Comparison of ENCODE assay signal across 23 mouse cellular contexts in genomic region chr4:118080481-118080880, GRCm38 (mm10). TPM values are rescaled to one million over a fixed set of nuclear protein-coding genes. Genes with fewer than 3 reads are reported as not detected.
DNase-seq lines count a peak whose midpoint lies in the region; ATAC-seq and TF ChIP-seq lines count a peak whose summit lies in the region.
"Had no signal": no experiment of that assay in that cellular context is flagged by ENCODE, and none has a peak within 500 bp of the region (broad histone marks: within the 10 kb centered on the region; RNA-seq: fewer than 3 reads in every experiment).

No protein-coding gene starts in this region.

- TF ChIP-seq CTCF in heart, adult 2 months (IDR thresholded peaks at IDR 0.05) = no peak
- TF ChIP-seq CTCF in G1E (IDR thresholded peaks at IDR 0.05; ENCODE audit: low read depth, low read length) = no peak

- no peak overlapping the region for H3K4me3 ChIP-seq in embryonic facial prominence, embryonic 14.5 days (ENCODE audit: low read depth, low read length)
- H3K4me3 ChIP-seq in embryonic facial prominence, embryonic 10.5 days = no peak overlapping the region
- H3K4me3 ChIP-seq in heart, embryonic 11.5 days (ENCODE audit: low read depth, low read length) = no peak overlapping the region
- no peak overlapping the region for H3K4me3 ChIP-seq in heart, adult 2 months
- peak overlapping the region; percentile 8; the same call in 1 of the 2 replicates for H3K4me3 ChIP-seq in G1E (ENCODE audit: low read depth, low read length)
- H3K4me3 ChIP-seq in liver, embryonic 13.5 days (replicated peaks) = no peak overlapping the region
- H3K4me3 ChIP-seq in hindbrain, embryonic 13.5 days = no peak overlapping the region
- H3K4me3 ChIP-seq: forebrain, embryonic 12.5 days; limb, embryonic 10.5 days; myocyte; neural tube, embryonic 13.5 days had no signal

- no peaks in the 10 kb centered on the region for H3K79me2 ChIP-seq in heart, adult 2 months (replicated peaks; ENCODE audit: control insufficient read depth, insufficient read depth, low read length)

- ATAC-seq in embryonic facial prominence, embryonic 14.5 days (ENCODE audit: low read depth) = no peak
- ATAC-seq in heart, embryonic 11.5 days (replicated peaks; ENCODE audit: insufficient number of reproducible peaks, low FRiP score, low TSS enrichment) = no peak
- no peak for ATAC-seq in G1E (ENCODE audit: extremely low read depth, insufficient number of reproducible peaks, low FRiP score, poor library complexity, severe bottlenecking)
- peak; percentile 35 for ATAC-seq in liver, embryonic 13.5 days (ENCODE audit: low read depth)
- no peak for ATAC-seq in hindbrain, embryonic 13.5 days (ENCODE audit: low FRiP score)
- ATAC-seq: inflammation-experienced regulatory T-cells, adult 6 months; lung, postnatal 0 days; midbrain, embryonic 16.5 days had no signal

- TF ChIP-seq EP300 in heart, adult 2 months (IDR thresholded peaks at IDR 0.05; ENCODE audit: insufficient read depth, low read depth, low read length) = no peak

- H3K27ac ChIP-seq in embryonic facial prominence, embryonic 14.5 days (replicated peaks; ENCODE audit: low read depth, low read length) = no peak overlapping the region
- no peak overlapping the region; the same call in 1 of the 2 replicates for H3K27ac ChIP-seq in embryonic facial prominence, embryonic 10.5 days (replicated peaks)
- no peak overlapping the region; the same call in 1 of the 2 replicates for H3K27ac ChIP-seq in heart, embryonic 11.5 days (ENCODE audit: low read depth, low read length)
- no peak overlapping the region for H3K27ac ChIP-seq in heart, adult 2 months
- H3K27ac ChIP-seq in liver, embryonic 13.5 days = peak overlapping the region; percentile 98
- H3K27ac ChIP-seq in hindbrain, embryonic 13.5 days = no peak overlapping the region
- H3K27ac ChIP-seq: forebrain, embryonic 12.5 days; hindbrain, embryonic 14.5 days; limb, embryonic 10.5 days; macrophage; neural tube, embryonic 13.5 days had no signal

- H3K9me3 ChIP-seq in embryonic facial prominence, embryonic 14.5 days (ENCODE audit: control insufficient read depth, low read length) = no peaks in the 10 kb centered on the region
- H3K9me3 ChIP-seq in embryonic facial prominence, embryonic 10.5 days = no peaks in the 10 kb centered on the region
- no peaks in the 10 kb centered on the region for H3K9me3 ChIP-seq in heart, embryonic 11.5 days (replicated peaks; ENCODE audit: control insufficient read depth, low read length)
- no peaks in the 10 kb centered on the region for H3K9me3 ChIP-seq in G1E (replicated peaks)
- H3K9me3 ChIP-seq in liver, embryonic 13.5 days (replicated peaks) = no peaks in the 10 kb centered on the region
- no peaks in the 10 kb centered on the region; the same call in 1 of the 2 replicates for H3K9me3 ChIP-seq in hindbrain, embryonic 13.5 days
- H3K9me3 ChIP-seq: forebrain, embryonic 12.5 days; limb, embryonic 10.5 days; neural tube, embryonic 13.5 days had no signal

- no peaks in the 10 kb centered on the region for H3K36me3 ChIP-seq in embryonic facial prominence, embryonic 14.5 days (ENCODE audit: control insufficient read depth, insufficient read depth, low read length)
- peaks cover 12% of the 10 kb centered on the region for H3K36me3 ChIP-seq in embryonic facial prominence, embryonic 10.5 days (replicated peaks)
- H3K36me3 ChIP-seq in heart, embryonic 11.5 days (ENCODE audit: control insufficient read depth, insufficient read depth, low read length) = no peaks in the 10 kb centered on the region
- H3K36me3 ChIP-seq in heart, adult 2 months (ENCODE audit: control insufficient read depth, insufficient read depth, low read length) = no peaks in the 10 kb centered on the region
- H3K36me3 ChIP-seq in G1E (replicated peaks) = peaks cover 45% of the 10 kb centered on the region
- no peaks in the 10 kb centered on the region for H3K36me3 ChIP-seq in liver, embryonic 13.5 days
- no peaks in the 10 kb centered on the region for H3K36me3 ChIP-seq in hindbrain, embryonic 13.5 days
- H3K36me3 ChIP-seq: forebrain, embryonic 12.5 days; limb, embryonic 10.5 days; neural tube, embryonic 13.5 days had no signal

- H3K9ac ChIP-seq in embryonic facial prominence, embryonic 14.5 days (ENCODE audit: low read depth, low read length) = no peak overlapping the region
- H3K9ac ChIP-seq in heart, embryonic 11.5 days (ENCODE audit: low read depth, low read length) = peak overlapping the region; percentile 8; the same call in 1 of the 2 replicates
- H3K9ac ChIP-seq in heart, adult 2 months (ENCODE audit: low read depth, low read length) = no peak overlapping the region
- peak overlapping the region; percentile 69 for H3K9ac ChIP-seq in liver, embryonic 13.5 days
- no peak overlapping the region for H3K9ac ChIP-seq in hindbrain, embryonic 13.5 days
- H3K9ac ChIP-seq: forebrain, embryonic 12.5 days; hindbrain, embryonic 14.5 days; neural tube, embryonic 13.5 days had no signal

- no peaks in the 10 kb centered on the region for H3K27me3 ChIP-seq in embryonic facial prominence, embryonic 14.5 days (replicated peaks; ENCODE audit: control insufficient read depth, insufficient read depth, low read length)
- no peaks in the 10 kb centered on the region for H3K27me3 ChIP-seq in embryonic facial prominence, embryonic 10.5 days (replicated peaks; ENCODE audit: low read depth, poor library complexity, severe bottlenecking)
- H3K27me3 ChIP-seq in heart, embryonic 11.5 days (ENCODE audit: control insufficient read depth, insufficient read depth, low read length) = no peaks in the 10 kb centered on the region
- no peaks in the 10 kb centered on the region for H3K27me3 ChIP-seq in heart, adult 2 months (ENCODE audit: control insufficient read depth, insufficient read depth, low read length)
- no peaks in the 10 kb centered on the region for H3K27me3 ChIP-seq in G1E (ENCODE audit: insufficient read depth, low read length)
- no peaks in the 10 kb centered on the region for H3K27me3 ChIP-seq in liver, embryonic 13.5 days
- H3K27me3 ChIP-seq in hindbrain, embryonic 13.5 days = no peaks in the 10 kb centered on the region
- H3K27me3 ChIP-seq: forebrain, embryonic 12.5 days; neural tube, embryonic 13.5 days had no signal

- H3K4me2 ChIP-seq in embryonic facial prominence, embryonic 14.5 days (ENCODE audit: low read depth, low read length) = no peak overlapping the region
- peak overlapping the region; percentile 5; the same call in 1 of the 2 replicates for H3K4me2 ChIP-seq in heart, embryonic 11.5 days
- H3K4me2 ChIP-seq in liver, embryonic 13.5 days = peak overlapping the region; percentile 73
- no peak overlapping the region for H3K4me2 ChIP-seq in hindbrain, embryonic 13.5 days
- H3K4me2 ChIP-seq: forebrain, embryonic 12.5 days; hindbrain, embryonic 14.5 days; neural tube, embryonic 13.5 days had no signal

- no peaks in the 10 kb centered on the region; the same call in 1 of the 2 replicates for H3K4me1 ChIP-seq in embryonic facial prominence, embryonic 14.5 days (ENCODE audit: control insufficient read depth, insufficient read depth, low read length)
- peaks cover 8% of the 10 kb centered on the region for H3K4me1 ChIP-seq in embryonic facial prominence, embryonic 10.5 days
- H3K4me1 ChIP-seq in heart, embryonic 11.5 days (ENCODE audit: control insufficient read depth, insufficient read depth, low read length) = peaks cover 39% of the 10 kb centered on the region
- peaks cover 2% of the 10 kb centered on the region for H3K4me1 ChIP-seq in heart, adult 2 months (ENCODE audit: control insufficient read depth, insufficient read depth, low read length)
- H3K4me1 ChIP-seq in G1E (ENCODE audit: insufficient read depth, low read depth, low read length) = peaks cover 63% of the 10 kb centered on the region
- H3K4me1 ChIP-seq in liver, embryonic 13.5 days (replicated peaks) = peaks cover 68% of the 10 kb centered on the region
- H3K4me1 ChIP-seq in hindbrain, embryonic 13.5 days (replicated peaks) = peaks cover 29% of the 10 kb centered on the region

- 50% methylated on average over 8 of the region's 8 CpGs for WGBS in embryonic facial prominence, embryonic 14.5 days
- WGBS in embryonic facial prominence, embryonic 10.5 days = 64% methylated on average over 8 of the region's 8 CpGs
- 33% methylated on average over 8 of the region's 8 CpGs for WGBS in heart, embryonic 11.5 days (ENCODE audit: insufficient replicate concordance)
- WGBS in heart, adult 2 months = 55% methylated on average over 8 of the region's 8 CpGs
- WGBS in liver, embryonic 13.5 days (ENCODE audit: insufficient replicate concordance) = 45% methylated on average over 8 of the region's 8 CpGs
- WGBS in hindbrain, embryonic 13.5 days = 74% methylated on average over 8 of the region's 8 CpGs

- intact Hi-C loops in heart, adult 2 months (cut with DNase I) = loop anchor here (5.0 to 10.0 kb wide), 2 partner anchors 213 to 376 kb away; no protein-coding TSS in a partner anchor

- peak; percentile 36 for DNase-seq in embryonic facial prominence, embryonic 14.5 days (ENCODE audit: low spot score)
- no peak for DNase-seq in embryonic facial prominence, embryonic 10.5 days (ENCODE audit: low spot score)
- no peak for DNase-seq in heart, adult 2 months
- no peak for DNase-seq in G1E (ENCODE audit: low spot score)
- DNase-seq in liver, embryonic 13.5 days = peak; percentile 33
- no peak for DNase-seq in spleen, adult 12 weeks (ENCODE audit: low spot score)
- DNase-seq: adrenal gland, postnatal 14 days; cerebellum, adult 9-10 months; heart, postnatal 14 days; kidney, adult 18-20 months; kidney, postnatal 10 days; thymus, adult 2 months had no signal

- TF ChIP-seq POLR2A in heart, adult 2 months (IDR thresholded peaks at IDR 0.05; ENCODE audit: insufficient read depth, low read depth, low read length) = no peak

RNA-seq across cellular contexts. Expression of gene St3gal3, which starts 54.2 kb away (rescaled TPM):
- 5.6 and 6.6 TPM in 2 replicates for polyA plus RNA-seq in embryonic facial prominence, embryonic 14.5 days (2014; fragmentation: Nextera tagmentation; extraction: Ambion mirVana)
- 7.1 and 7.4 TPM in 2 replicates for polyA plus RNA-seq in embryonic facial prominence, embryonic 10.5 days (2016; fragmentation: Nextera tagmentation; extraction: Ambion mirVana)
- 5.2 and 6.9 TPM in 2 replicates for polyA plus RNA-seq in heart, embryonic 11.5 days (2014; fragmentation: Nextera tagmentation; extraction: Ambion mirVana)
- 10 to 100 TPM; 55.8 to 70.6 TPM for total RNA-seq in heart, adult 2 months (2021)
- polyA plus RNA-seq in heart, adult 2 months (2012; rRNA removed) = 54.9 and 68.2 TPM in 2 replicates
- 13.4 and 24.6 TPM in 2 replicates for total RNA-seq in G1E (2014; fragmentation: Nextera tagmentation)
- total RNA-seq in G1E (2017) = 6.9 and 10.3 TPM in 2 replicates
- 13.8 and 13.9 TPM in 2 replicates for polyA plus RNA-seq in G1E (2012)
- 1.6 TPM in 2 replicates for polyA plus RNA-seq in liver, embryonic 13.5 days (2015; fragmentation: Nextera tagmentation; extraction: Ambion mirVana)
- 10.5 and 10.8 TPM in 2 replicates for polyA plus RNA-seq in hindbrain, embryonic 13.5 days (2015; fragmentation: Nextera tagmentation; extraction: Ambion mirVana)

Comparison
In these comparisons a context has a peak if more than half of its experiments do, and no peak if none do; other contexts are left out.
1. DNase-seq: peak in embryonic facial prominence, embryonic 14.5 days (single experiment) and liver, embryonic 13.5 days (single experiment); none in embryonic facial prominence, embryonic 10.5 days (single experiment), heart, adult 2 months (0 of 2), G1E (single experiment) and spleen, adult 12 weeks (single experiment).
2. H3K9ac ChIP-seq: peak in heart, embryonic 11.5 days (single experiment) and liver, embryonic 13.5 days (single experiment); none in embryonic facial prominence, embryonic 14.5 days (single experiment), heart, adult 2 months (single experiment) and hindbrain, embryonic 13.5 days (single experiment).
3. H3K4me2 ChIP-seq: peak in heart, embryonic 11.5 days (single experiment) and liver, embryonic 13.5 days (single experiment); none in embryonic facial prominence, embryonic 14.5 days (single experiment) and hindbrain, embryonic 13.5 days (single experiment).